Mouse (Mus musculus) embryonic fibroblast, embryonic 13.5 days (primary cell): Measurements from ENCODE around the gene Smug1.

Source experiments
- CTCF ChIP-seq: IDR thresholded peaks from 2 replicates; pipeline ENCODE4 v1.5.1; 2011; ENCODE audit warnings: mild to moderate bottlenecking, control low read depth, low read length, moderate library complexity, borderline replicate concordance; ENCODE audit not compliant: insufficient read depth
- POLR2A ChIP-seq: IDR thresholded peaks from 2 replicates; pipeline ENCODE4 v1.6.1; 2011; ENCODE audit warnings: low read depth, mild to moderate bottlenecking, control low read depth, low read length, moderate library complexity

- TF ChIP-seq CTCF (no peak), POLR2A (no peak)
These were observed 37.6 kb downstream of the Smug1 start for GRCm38 (mm10) chr15:103129289-103129688.
